Mouse (Mus musculus) gastrocnemius, postnatal 25 days (tissue): Measurements from ENCODE around the gene Slc16a10. TPM values are rescaled to one million over a fixed set of nuclear protein-coding genes. Genes with fewer than 3 reads are reported as not detected.
A peak's percentile ranks its signal among the peaks of the same experiment; 100 is the strongest.
"Not testable (repeated sequence)": the region's sequence is repeated elsewhere in the genome, so short reads cannot be mapped to it uniquely, and the experiment has no call there.

Experiments
- DNase-seq: peaks from one replicate; pipeline ENCODE4 v3.0.0; 2022
- total RNA-seq, 2 experiments: library from RNA; stranded (reverse); gene quantifications; 1 replicate in 1 of 2; 2 replicates in 1 of 2; pipeline ENCODE4 v1.2.3; 2021

The Slc16a10 gene
- total RNA-seq, 2 experiments from 2014 or later: 24.1 to 39.7 TPM

- no peak for DNase-seq
Observed at GRCm38 (mm10) chr10:40025560-40025959, 116.5 kb downstream of the Slc16a10 start.

GRCm38 (mm10) chr10:40024554-40025428 is 117.3 kb downstream of the Slc16a10 start, which contains the start of gene Mfsd4b1:
Gene Mfsd4b1 (minus strand): TSS chr10:40025268.
- peak; percentile 77 for DNase-seq

- no peak for DNase-seq
Observed at GRCm38 (mm10) chr10:40020401-40020800, 121.7 kb downstream of the Slc16a10 start.

- no peak for DNase-seq
Observed at GRCm38 (mm10) chr10:40019492-40019891, 122.6 kb downstream of the Slc16a10 start.

GRCm38 (mm10) chr10:40018261-40018860 is 123.7 kb downstream of the Slc16a10 start:
- DNase-seq: no peak

- DNase-seq: no peak
Observed at GRCm38 (mm10) chr10:40009591-40009990, 132.5 kb downstream of the Slc16a10 start.

GRCm38 (mm10) chr10:40008847-40009246 is 133.2 kb downstream of the Slc16a10 start:
- not testable (repeated sequence) for DNase-seq

- DNase-seq: no peak
Observed at GRCm38 (mm10) chr10:40007953-40008352, 134.1 kb downstream of the Slc16a10 start.

- DNase-seq: no peak
Observed at GRCm38 (mm10) chr10:40006963-40007362, 135.1 kb downstream of the Slc16a10 start.

GRCm38 (mm10) chr10:40000746-40001145 is 141.3 kb downstream of the Slc16a10 start:
- DNase-seq: no peak

GRCm38 (mm10) chr10:39991155-39991554 is 150.9 kb downstream of the Slc16a10 start:
- no peak for DNase-seq

GRCm38 (mm10) chr10:39986466-39986865 is 155.6 kb downstream of the Slc16a10 start, which contains the start of gene Mfsd4b5:
Gene Mfsd4b5 (minus strand): TSS chr10:39986646.
- DNase-seq: no peak

Other genes starting within 250 kb of the Slc16a10 start
- 1 to 10 TPM; 2.1 to 2.2 TPM for gene Mfsd4b4, start 243.0 kb downstream of the Slc16a10 start, total RNA-seq
- gene Mfsd4b2, start 215.3 kb downstream of the Slc16a10 start, total RNA-seq: under 1 TPM; 0.15 to 0.19 TPM
- gene Mfsd4b3, start 182.1 kb downstream of the Slc16a10 start, total RNA-seq: 1 to 10 TPM; 3.7 to 5.4 TPM
- gene Mfsd4b5, start 155.6 kb downstream of the Slc16a10 start, total RNA-seq: under 1 TPM; 0.32 to 0.36 TPM
- 1 to 10 TPM; 3.0 to 3.2 TPM for gene Mfsd4b1, start 117.0 kb downstream of the Slc16a10 start, total RNA-seq
- 10 to 100 TPM; 11.8 to 14.0 TPM for gene Rpf2, start 104.8 kb upstream of the Slc16a10 start, total RNA-seq
- 10 to 100 TPM; 19.2 to 19.5 TPM for gene Gtf3c6, start 115.8 kb upstream of the Slc16a10 start, total RNA-seq
- 100 to 1,000 TPM in 1 of 2 experiments, 10 to 100 TPM in 1; 51.9 to 108 TPM for gene Amd1, start 159.9 kb upstream of the Slc16a10 start, total RNA-seq
- 1 to 10 TPM; 4.8 to 6.8 TPM for gene Cdk19, start 197.3 kb upstream of the Slc16a10 start, total RNA-seq